Mouse (Mus musculus) C2C12 (cell line): ENCODE measurements around the gene Cyp1a2. TPM values are rescaled to one million over a fixed set of nuclear protein-coding genes. Genes with fewer than 3 reads are reported as not detected.

Experiments
- H3K27me3 ChIP-seq: one replicate; pipeline ENCODE4 v1.6.1; 2011; ENCODE audit not compliant: control insufficient read depth, insufficient read depth, insufficient read length
- H3K36me3 ChIP-seq: one replicate; pipeline ENCODE4 v1.6.1; 2011; ENCODE audit not compliant: control insufficient read depth, insufficient read depth
- H3K4me3 ChIP-seq: one replicate; pipeline ENCODE4 v1.5.1; 2011; ENCODE audit warnings: mild to moderate bottlenecking, control low read depth; ENCODE audit not compliant: poor library complexity, insufficient read depth, severe bottlenecking
- H3K79me2 ChIP-seq: one replicate; pipeline ENCODE4 v1.6.1; 2011; ENCODE audit not compliant: control insufficient read depth, insufficient read depth
- H3K79me3 ChIP-seq: one replicate; pipeline ENCODE4 v1.6.1; 2011; ENCODE audit warnings: low read depth, control low read depth
- H3ac ChIP-seq: one replicate; pipeline ENCODE3; 2011; ENCODE audit warnings: low read depth; ENCODE audit not compliant: control insufficient read depth, insufficient read length
- CEBPB ChIP-seq: IDR thresholded peaks from one replicate; pipeline ENCODE4 v1.6.1; 2011; ENCODE audit warnings: low read depth, mild to moderate bottlenecking, control low read depth, moderate library complexity
- CTCF ChIP-seq: IDR thresholded peaks from one replicate; pipeline ENCODE4 v1.5.1; 2011; ENCODE audit not compliant: control insufficient read depth, insufficient read depth, insufficient read length
- FOSL1 ChIP-seq: IDR thresholded peaks from one replicate; pipeline ENCODE4 v1.8.0; 2011; ENCODE audit warnings: mild to moderate bottlenecking, low read length; ENCODE audit not compliant: poor library complexity, insufficient read depth, severe bottlenecking
- MAX ChIP-seq: IDR thresholded peaks from one replicate; pipeline ENCODE4 v1.6.1; 2011; ENCODE audit warnings: mild to moderate bottlenecking, control low read depth
- MYOD1 ChIP-seq: IDR thresholded peaks from one replicate; pipeline ENCODE4 v1.6.1; 2011; ENCODE audit warnings: low read depth; ENCODE audit not compliant: control insufficient read depth, insufficient read length
- MYOG ChIP-seq: IDR thresholded peaks from one replicate; pipeline ENCODE4 v1.6.1; 2011; ENCODE audit not compliant: control insufficient read depth, insufficient read length; ENCODE audit errors: extremely low read depth
- USF1 ChIP-seq: IDR thresholded peaks from one replicate; pipeline ENCODE4 v1.6.1; 2011; ENCODE audit warnings: low read depth, mild to moderate bottlenecking, control low read depth, moderate library complexity
- polyA plus RNA-seq: library from polyadenylated mRNA; unstranded; fragments of >200 nt; fragmentation: generic; extraction: Trizol; gene quantifications from one replicate; pipeline ENCODE4 v1.2.1, GENCODE M21; 2012; ENCODE audit warnings: missing spikeins

Cyp1a2 gene
- polyA plus RNA-seq, 1 experiment: not detected

DNA sequence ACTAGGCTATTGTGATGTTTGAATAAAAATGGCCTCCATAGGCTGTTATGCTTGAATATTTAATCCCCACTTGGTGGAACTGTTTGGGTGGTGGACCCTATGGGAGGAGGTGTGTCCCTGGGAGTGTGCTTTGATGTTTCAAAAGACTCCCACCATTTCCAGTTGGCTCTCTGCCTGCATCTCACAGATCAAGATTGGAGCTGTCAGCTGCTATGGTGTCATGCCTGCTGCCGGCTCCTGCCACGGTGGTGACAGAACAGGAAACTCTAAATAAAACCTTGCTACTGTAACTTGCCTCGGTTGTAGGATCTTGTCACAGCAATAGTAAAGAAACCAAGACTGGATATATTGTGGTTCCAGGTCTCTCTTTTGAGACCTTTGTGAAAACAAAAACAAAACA lies 22.0 kb downstream of the Cyp1a2 start:
- Histone ChIP-seq H3K27me3 (peaks cover 1% of the 10 kb centered on the region), H3K36me3 (no peaks in the 10 kb centered on the region), H3ac (no peak overlapping the region), H3K79me2 (no peaks in the 10 kb centered on the region), H3K79me3 (no peaks in the 10 kb centered on the region), H3K4me3 (no peak overlapping the region)
- TF ChIP-seq MAX (no peak), CEBPB (no peak), MYOG (no peak), FOSL1 (no peak), CTCF (no peak), MYOD1 (no peak), USF1 (no peak)

DNA sequence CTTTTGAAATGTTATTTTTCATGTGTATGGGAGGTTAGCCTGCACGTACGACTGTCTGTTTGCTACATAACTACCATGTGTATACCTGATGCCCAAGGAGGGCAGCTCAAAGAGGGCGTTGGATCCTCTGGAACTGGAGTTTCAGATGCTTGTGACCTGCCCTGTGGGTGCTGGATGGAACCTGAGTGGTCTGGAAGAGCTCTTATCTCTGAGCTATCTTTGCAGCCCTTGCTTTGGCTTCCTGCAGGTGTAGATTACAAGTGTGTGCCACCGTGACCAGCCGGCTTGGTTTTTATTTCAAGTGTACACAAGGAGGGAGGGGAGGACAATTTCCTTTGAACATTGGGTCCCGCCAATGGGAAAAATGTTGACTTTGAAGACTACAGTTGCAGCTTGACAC lies 23.0 kb downstream of the Cyp1a2 start:
- H3K79me3 ChIP-seq: no peaks in the 10 kb centered on the region
- H3ac ChIP-seq: no peak overlapping the region
- no peaks in the 10 kb centered on the region for H3K27me3 ChIP-seq
- H3K36me3 ChIP-seq: no peaks in the 10 kb centered on the region
- no peak overlapping the region for H3K4me3 ChIP-seq
- H3K79me2 ChIP-seq: no peaks in the 10 kb centered on the region
- TF ChIP-seq CTCF (no peak), MYOD1 (no peak), CEBPB (no peak), USF1 (no peak), FOSL1 (no peak), MYOG (no peak), MAX (no peak)

DNA sequence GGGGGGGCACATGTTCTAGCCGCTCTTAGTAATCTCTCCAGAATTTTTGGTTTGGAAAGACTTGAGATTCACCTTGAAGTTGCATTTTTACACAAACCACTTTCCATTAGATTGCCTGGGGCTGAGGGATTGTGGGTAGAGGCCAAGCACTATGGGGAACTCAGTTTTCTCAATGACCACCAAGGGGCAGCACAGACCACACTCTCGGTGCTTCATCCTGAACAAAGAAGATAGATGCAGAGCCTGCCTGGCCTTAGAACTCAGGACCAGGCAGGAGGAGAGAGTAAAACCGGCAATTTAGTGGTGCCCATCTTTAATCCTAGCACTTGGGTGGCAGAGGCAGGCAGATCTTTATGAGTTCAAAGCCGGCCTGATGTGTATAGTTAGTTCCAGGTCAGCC lies 23.7 kb downstream of the Cyp1a2 start:
- H3K4me3 ChIP-seq: no peak overlapping the region
- H3ac ChIP-seq: no peak overlapping the region
- no peaks in the 10 kb centered on the region for H3K27me3 ChIP-seq
- TF ChIP-seq CTCF (peak; percentile 62), FOSL1 (no peak), USF1 (no peak)
- no peaks in the 10 kb centered on the region for H3K79me3 ChIP-seq
- no peaks in the 10 kb centered on the region for H3K79me2 ChIP-seq
- H3K36me3 ChIP-seq: no peaks in the 10 kb centered on the region

DNA sequence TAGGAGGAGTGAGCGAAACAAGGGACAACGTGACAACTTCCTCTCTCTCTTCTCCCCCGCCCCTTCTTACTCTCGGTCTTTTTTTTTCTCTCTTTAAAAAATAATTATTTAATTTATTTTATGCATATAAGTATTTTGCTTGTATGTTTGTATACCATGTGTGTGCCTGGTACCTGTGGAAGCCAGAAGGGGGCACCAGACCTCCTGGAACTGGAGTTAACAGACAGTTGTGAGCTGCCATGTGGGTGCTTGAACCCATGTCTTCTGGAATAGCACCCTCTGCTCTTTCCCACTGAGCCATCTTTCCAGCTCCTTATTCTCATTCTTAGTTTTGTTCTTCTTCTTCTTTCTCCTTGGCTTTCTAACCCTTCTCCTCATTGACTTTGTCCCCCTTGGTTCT lies 24.5 kb downstream of the Cyp1a2 start:
- no peaks in the 10 kb centered on the region for H3K79me3 ChIP-seq
- no peaks in the 10 kb centered on the region for H3K36me3 ChIP-seq
- no peak overlapping the region for H3K4me3 ChIP-seq
- no peak overlapping the region for H3ac ChIP-seq
- no peaks in the 10 kb centered on the region for H3K27me3 ChIP-seq
- no peak for TF ChIP-seq FOSL1
- TF ChIP-seq MYOD1: no peak
- no peak for TF ChIP-seq MAX
- no peak for TF ChIP-seq MYOG
- no peak for TF ChIP-seq USF1
- TF ChIP-seq CTCF: no peak
- no peak for TF ChIP-seq CEBPB
- no peaks in the 10 kb centered on the region for H3K79me2 ChIP-seq

DNA sequence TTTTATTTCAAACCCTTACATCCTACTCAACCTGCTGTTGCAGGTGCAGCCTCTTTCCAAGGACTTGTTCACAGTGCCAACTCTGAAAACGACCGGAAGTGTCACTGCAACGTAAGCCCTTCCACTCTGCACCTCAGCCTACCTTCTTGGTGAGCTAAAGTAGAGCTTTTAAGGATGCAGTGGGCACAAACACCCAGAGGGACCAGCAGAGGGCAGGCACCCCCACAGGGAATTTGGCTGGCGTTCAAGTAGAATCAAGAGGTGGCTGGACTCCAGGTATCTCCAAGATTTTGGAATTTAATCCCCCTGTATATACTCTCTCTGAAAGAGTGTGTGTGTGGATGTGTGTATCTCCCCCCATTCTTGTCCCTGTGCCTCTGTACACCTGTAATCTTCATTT lies 25.7 kb downstream of the Cyp1a2 start:
- H3K27me3 ChIP-seq: no peaks in the 10 kb centered on the region
- no peak for TF ChIP-seq USF1

DNA sequence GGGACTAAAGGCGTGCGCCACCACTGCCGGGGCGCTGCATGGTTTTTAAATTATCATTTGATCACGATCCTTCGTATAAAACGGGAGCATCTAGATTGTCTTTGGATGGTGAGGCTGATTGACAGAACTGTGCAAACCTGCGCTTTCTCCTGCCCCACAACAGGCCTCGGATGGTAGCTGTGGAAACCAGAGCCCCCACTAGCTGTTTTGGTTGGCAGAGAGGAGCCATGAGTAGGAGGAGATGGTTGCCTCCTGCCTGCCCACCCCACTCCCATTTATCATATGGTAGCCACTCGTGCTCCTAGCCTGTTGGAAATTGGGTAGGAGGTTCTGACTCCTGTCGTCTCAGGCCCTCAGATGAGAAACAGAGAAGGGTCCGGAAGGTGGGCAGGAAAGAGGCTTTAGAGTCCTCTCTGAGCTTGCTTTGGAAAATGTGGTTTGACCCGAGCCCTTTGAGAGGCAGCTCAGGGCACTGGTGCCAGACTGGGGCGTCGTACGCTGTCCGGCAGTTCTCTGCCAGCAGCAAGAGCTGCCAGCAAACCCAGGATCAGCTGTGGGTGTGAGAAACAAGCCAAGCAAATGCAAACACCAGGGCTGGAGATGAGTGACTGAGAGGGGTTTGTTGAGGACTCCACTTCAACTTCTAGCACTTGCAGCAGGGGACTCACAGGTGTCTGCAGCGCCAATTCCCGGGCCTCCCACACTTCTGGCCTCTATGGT lies 26.7 kb downstream of the Cyp1a2 start:
- no peak overlapping the region for H3ac ChIP-seq
- no peaks in the 10 kb centered on the region for H3K79me2 ChIP-seq
- no peaks in the 10 kb centered on the region for H3K79me3 ChIP-seq
- H3K27me3 ChIP-seq: no peaks in the 10 kb centered on the region
- no peaks in the 10 kb centered on the region for H3K36me3 ChIP-seq
- TF ChIP-seq USF1 (no peak), CTCF (no peak), MAX (no peak), FOSL1 (no peak), MYOD1 (no peak), MYOG (no peak), CEBPB (no peak)
- H3K4me3 ChIP-seq: no peak overlapping the region

More for the DNA sequence above, 25.7 kb downstream of the Cyp1a2 start:
- Histone ChIP-seq H3K36me3 (no peaks in the 10 kb centered on the region), H3ac (no peak overlapping the region), H3K4me3 (no peak overlapping the region), H3K79me3 (no peaks in the 10 kb centered on the region), H3K79me2 (no peaks in the 10 kb centered on the region)
